Mouse (Mus musculus) retina, adult 2 months (tissue): Measurements from ENCODE around the gene Hoxd13.

Source experiments
- DNase-seq: peaks from one replicate; pipeline ENCODE4 v3.0.0-alpha.2; 2012; ENCODE audit warnings: low read depth, low spot score

The Hoxd13 gene

GRCm38 (mm10) chr2:74694066-74694465 is 26.0 kb downstream of the Hoxd13 start:
- DNase-seq = no peak

GRCm38 (mm10) chr2:74695383-74695782 is 27.3 kb downstream of the Hoxd13 start:
- no peak for DNase-seq

GRCm38 (mm10) chr2:74695813-74696430 is 27.8 kb downstream of the Hoxd13 start:
- DNase-seq = no peak

- no peak for DNase-seq
Measured at GRCm38 (mm10) chr2:74696442-74697335, 28.6 kb downstream of the Hoxd13 start.

GRCm38 (mm10) chr2:74697567-74698121 is 29.5 kb downstream of the Hoxd13 start, which contains the start of gene Hoxd9:
Gene Hoxd9 (plus strand): TSS chr2:74697727.
- no peak for DNase-seq

GRCm38 (mm10) chr2:74698201-74699052 is 30.3 kb downstream of the Hoxd13 start:
- no peak for DNase-seq

- no peak for DNase-seq
Measured at GRCm38 (mm10) chr2:74699053-74699430, 30.9 kb downstream of the Hoxd13 start.

- DNase-seq = no peak
Measured at GRCm38 (mm10) chr2:74699664-74700545, 31.8 kb downstream of the Hoxd13 start.

GRCm38 (mm10) chr2:74700546-74701112 is 32.5 kb downstream of the Hoxd13 start:
- no peak for DNase-seq

- peak; percentile 18 for DNase-seq
Measured at GRCm38 (mm10) chr2:74701949-74702819, 34.1 kb downstream of the Hoxd13 start.

GRCm38 (mm10) chr2:74702820-74703219 is 34.7 kb downstream of the Hoxd13 start:
- no peak for DNase-seq

GRCm38 (mm10) chr2:74703317-74703716 is 35.2 kb downstream of the Hoxd13 start:
- no peak for DNase-seq

GRCm38 (mm10) chr2:74703720-74704392 is 35.7 kb downstream of the Hoxd13 start:
- DNase-seq = no peak

- no peak for DNase-seq
Measured at GRCm38 (mm10) chr2:74704393-74704998, 36.4 kb downstream of the Hoxd13 start, which contains the start of gene Hoxd8. Gene Hoxd8 (plus strand): TSS chr2:74704615.

- DNase-seq = no peak
Measured at GRCm38 (mm10) chr2:74704999-74705466, 36.9 kb downstream of the Hoxd13 start.

- DNase-seq = no peak
Measured at GRCm38 (mm10) chr2:74705467-74706089, 37.5 kb downstream of the Hoxd13 start.

GRCm38 (mm10) chr2:74706393-74706960 is 38.4 kb downstream of the Hoxd13 start:
- no peak for DNase-seq
